Mouse (Mus musculus) cortical plate, adult 2 months (tissue): ENCODE measurements around the gene Tex261.

Experiments
- CTCF ChIP-seq: fragments of 200-500 bp; IDR thresholded peaks from 2 replicates; pipeline ENCODE4 v1.5.1; 2011; ENCODE audit warnings: mild to moderate bottlenecking, control low read depth, low read length; ENCODE audit not compliant: insufficient read depth; ENCODE audit errors: extremely low read depth
- POLR2A ChIP-seq: fragments of 200-500 bp; IDR thresholded peaks from 2 replicates; pipeline ENCODE4 v1.6.1; 2011; ENCODE audit warnings: mild to moderate bottlenecking, low read length, control low read depth; ENCODE audit not compliant: insufficient read depth; ENCODE audit errors: extremely low read depth

DNA sequence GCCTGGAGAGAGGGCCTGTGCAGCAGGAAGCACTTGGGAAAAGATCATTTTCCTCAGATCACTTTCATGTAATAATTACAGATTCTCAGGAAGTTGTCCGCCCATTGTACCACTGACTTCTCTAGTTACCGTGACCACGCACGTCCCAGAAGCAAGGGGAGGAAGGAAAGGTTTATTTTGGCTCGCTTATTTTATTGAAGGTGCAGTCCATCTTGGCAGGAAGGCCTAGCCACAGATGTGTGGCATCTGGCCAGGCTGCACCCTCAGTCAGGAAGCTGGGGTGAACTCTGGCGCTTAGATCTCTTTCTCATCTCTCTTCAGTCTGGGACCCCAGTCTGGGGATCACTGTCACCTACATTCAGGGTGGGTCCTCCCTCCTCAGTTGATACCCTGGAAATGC, 37.0 kb downstream of the Tex261 start:
- TF ChIP-seq CTCF (no peak), POLR2A (no peak)
